Mouse (Mus musculus) embryonic facial prominence, embryonic 14.5 days (tissue): Measurements from ENCODE around the gene Prkce. TPM values are rescaled to one million over a fixed set of nuclear protein-coding genes. Genes with fewer than 3 reads are reported as not detected.

ENCODE experiments used
- ATAC-seq: fragments of 200-750 bp; cut with Nextera tagmentation; 2 replicates; pipeline ENCODE4 v1.8.0; 2017; ENCODE audit warnings: low read depth, moderate number of reproducible peaks, moderate TSS enrichment
- DNase-seq: peaks from one replicate; pipeline ENCODE4 v3.0.0-alpha.2; 2015; ENCODE audit warnings: low spot score
- H3K27ac ChIP-seq: fragments of 300-500 bp; sonication (generic); replicated peaks from 2 replicates; pipeline ENCODE4 v1.5.1; 2014; ENCODE audit warnings: low read depth, mild to moderate bottlenecking, low read length, moderate library complexity
- H3K27me3 ChIP-seq: fragments of 300-500 bp; sonication (generic); replicated peaks from 2 replicates; pipeline ENCODE4 v1.6.1; 2014; ENCODE audit warnings: low read length; ENCODE audit not compliant: control insufficient read depth, insufficient read depth
- H3K36me3 ChIP-seq: fragments of 300-500 bp; sonication (generic); 2 replicates; pipeline ENCODE4 v1.6.1; 2014; ENCODE audit warnings: low read length, mixed read lengths; ENCODE audit not compliant: control insufficient read depth, insufficient read depth
- H3K4me1 ChIP-seq: fragments of 300-500 bp; sonication (generic); 2 replicates; pipeline ENCODE4 v1.6.1; 2014; ENCODE audit warnings: antibody characterized with exemption, low read length; ENCODE audit not compliant: control insufficient read depth, insufficient read depth
- H3K4me2 ChIP-seq: fragments of 300-500 bp; sonication (generic); 2 replicates; pipeline ENCODE4 v1.6.1; 2014; ENCODE audit warnings: low read depth, mild to moderate bottlenecking, low read length, moderate library complexity, mixed read lengths
- H3K4me3 ChIP-seq: fragments of 300-500 bp; sonication (generic); 2 replicates; pipeline ENCODE4 v1.5.1; 2014; ENCODE audit warnings: low read depth, mild to moderate bottlenecking, low read length
- H3K9ac ChIP-seq: fragments of 300-500 bp; sonication (generic); 2 replicates; pipeline ENCODE4 v1.6.1; 2014; ENCODE audit warnings: low read depth, mild to moderate bottlenecking, low read length, moderate library complexity, mixed read lengths
- H3K9me3 ChIP-seq: fragments of 300-500 bp; sonication (generic); 2 replicates; pipeline ENCODE4 v1.6.1; 2016; ENCODE audit warnings: low read length; ENCODE audit not compliant: control insufficient read depth
- WGBS: fragments of 180-500 bp; shearing (Covaris S2); extraction: QIAGEN DNeasy Blood & Tissue Kit; methylation state at CpG from one replicate; pipeline ENCODE4 v1.1.7; 2014; 5-methylcytosine and 5-hydroxymethylcytosine counted together
- polyA plus RNA-seq: library from polyadenylated mRNA; unstranded; fragments of >200 nt; fragmentation: Nextera tagmentation; extraction: Ambion mirVana; gene quantifications from 2 replicates; pipeline ENCODE4 v1.2.1, GENCODE M21; 2014

Gene Prkce
- polyA plus RNA-seq, 1 experiment from 2014 or later: 9.7 TPM

DNA sequence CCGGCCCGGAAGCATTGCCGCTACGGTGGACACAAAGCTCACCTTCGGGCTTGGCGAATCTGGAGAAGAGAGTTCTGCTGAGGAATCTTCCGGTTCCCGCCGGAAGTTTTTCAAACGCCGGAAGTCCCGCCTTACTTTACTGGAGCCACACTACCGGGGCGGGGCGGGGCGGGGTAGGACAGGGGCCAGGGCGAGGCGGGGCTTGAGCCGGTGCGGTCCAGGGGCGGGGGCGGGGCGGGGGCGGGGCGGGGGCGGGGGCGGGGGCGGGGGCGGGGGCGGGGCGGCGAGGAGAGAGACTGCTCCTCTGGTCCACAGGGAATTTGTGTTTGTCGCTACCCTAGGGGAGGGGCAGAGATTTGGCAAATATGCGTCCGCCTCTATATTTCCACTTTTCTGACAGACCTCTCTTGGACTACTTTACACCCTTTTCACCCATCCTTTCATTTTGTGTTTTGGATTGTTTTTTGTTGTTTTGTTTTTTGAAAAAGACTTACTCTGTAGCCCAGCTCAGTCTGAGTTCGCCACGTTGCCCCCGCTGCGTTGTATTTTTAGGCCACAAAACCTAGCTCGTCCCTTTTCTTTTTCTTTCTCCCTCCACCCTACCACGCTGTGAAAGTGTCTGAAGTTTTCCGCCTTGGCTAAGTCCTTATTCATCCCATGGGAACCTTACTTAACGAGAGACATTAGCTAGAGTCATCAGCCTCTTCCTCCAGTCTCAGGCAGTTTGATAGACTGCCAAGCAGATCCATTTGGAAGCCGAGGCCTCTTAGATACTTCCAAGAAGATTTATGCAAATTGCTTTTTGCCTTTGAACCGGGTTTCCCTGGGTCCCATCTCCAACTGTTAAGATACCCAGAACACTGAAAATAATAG lies 22.3 kb upstream of the Prkce start, which contains the start of gene Srbd1:
Gene Srbd1, minus strand, starts transcription at position 97 of the 873 bp plus-strand sequence.
- peaks cover 6% of the 10 kb centered on the region; the same call in 1 of the 2 replicates for H3K36me3 ChIP-seq
- H3K9ac ChIP-seq: peak within 1 kb of the TSS; percentile 77
- H3K27me3 ChIP-seq: no peaks in the 10 kb centered on the region
- peak within 1 kb of the TSS; percentile 63 for H3K4me3 ChIP-seq
- WGBS: 3% methylated on average over 24 of the region's 45 CpGs
- DNase-seq: peak; percentile 96
- ATAC-seq: peak; percentile 96
- H3K4me2 ChIP-seq: peak within 1 kb of the TSS; percentile 93
- no peaks in the 10 kb centered on the region for H3K9me3 ChIP-seq
- peak within 1 kb of the TSS; percentile 29; the same call in 1 of the 2 replicates for H3K27ac ChIP-seq
- peaks cover 9% of the 10 kb centered on the region for H3K4me1 ChIP-seq

DNA sequence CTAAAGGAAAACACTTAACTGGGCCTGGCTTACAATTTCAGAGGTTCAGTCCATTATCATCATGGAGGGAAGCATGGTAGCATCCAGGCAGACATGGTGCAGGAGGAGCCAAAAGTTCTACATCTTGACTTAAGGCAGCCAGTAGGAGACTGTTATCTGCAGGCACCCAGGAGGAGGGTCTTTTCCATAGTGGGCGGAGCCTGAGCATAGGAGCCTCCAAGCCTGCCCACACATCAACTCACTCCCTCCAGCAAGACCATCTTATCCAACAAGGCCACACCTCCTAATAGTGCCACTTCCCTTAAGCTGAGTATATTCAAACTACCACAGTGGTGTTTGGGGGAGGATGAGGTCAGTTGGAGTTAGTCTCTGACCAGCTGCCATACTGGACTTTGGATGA lies 17.9 kb upstream of the Prkce start:
- DNase-seq (no peak), ATAC-seq (no peak)
- no peaks in the 10 kb centered on the region for H3K36me3 ChIP-seq
- H3K4me3 ChIP-seq: no peak overlapping the region
- no peak overlapping the region for H3K27ac ChIP-seq
- no peak overlapping the region for H3K4me2 ChIP-seq
- 100% methylated on average over 1 of the region's 1 CpGs for WGBS
- no peaks in the 10 kb centered on the region for H3K27me3 ChIP-seq
- H3K4me1 ChIP-seq: peaks cover 5% of the 10 kb centered on the region; the same call in 1 of the 2 replicates
- no peaks in the 10 kb centered on the region for H3K9me3 ChIP-seq
- H3K9ac ChIP-seq: no peak overlapping the region

DNA sequence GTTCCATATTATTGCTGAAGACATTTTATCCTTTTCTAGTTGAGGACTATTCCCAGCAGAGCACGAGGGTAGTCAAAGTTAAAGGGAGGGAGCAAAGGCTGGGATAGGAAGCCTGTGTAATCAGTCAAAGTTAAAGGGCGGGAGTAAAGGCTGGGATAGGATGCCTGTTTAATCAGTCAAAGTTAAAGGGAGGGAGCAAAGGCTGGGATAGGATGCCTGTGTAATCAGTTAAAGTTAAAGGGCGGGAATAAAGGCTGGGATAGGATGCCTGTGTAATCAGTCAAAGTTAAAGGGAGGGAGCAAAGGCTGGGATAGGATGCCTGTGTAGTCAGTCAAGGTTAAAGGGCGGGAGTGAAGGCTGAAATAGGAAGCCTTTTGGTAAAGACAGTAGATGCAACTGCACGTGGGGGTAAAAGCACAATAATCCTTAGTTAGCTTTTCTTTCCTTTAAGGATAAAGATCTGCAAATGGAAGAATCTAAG lies 16.7 kb upstream of the Prkce start:
- peak overlapping the region; percentile 35 for H3K4me2 ChIP-seq
- 9% methylated on average over 5 of the region's 5 CpGs for WGBS

DNA sequence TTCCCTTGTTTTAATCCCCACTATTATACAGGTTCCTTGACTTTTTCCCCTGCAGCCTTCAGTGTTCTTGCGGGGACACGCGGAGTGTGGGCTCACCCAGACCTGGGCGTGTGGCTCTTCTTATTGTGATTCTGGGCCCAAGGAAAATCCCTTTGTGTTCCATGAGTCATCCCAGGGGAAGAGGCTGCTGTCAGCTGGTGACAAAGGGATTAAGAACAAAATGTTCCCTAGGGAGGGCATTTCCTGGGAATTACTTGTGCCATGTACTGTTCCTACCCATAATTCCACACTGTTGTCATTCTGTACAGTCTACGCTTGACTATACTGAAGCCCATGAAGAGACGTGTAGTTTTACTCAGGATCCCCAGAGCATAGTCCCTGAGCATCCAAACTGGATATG lies 10.6 kb upstream of the Prkce start:
- no peak overlapping the region for H3K4me3 ChIP-seq
- H3K4me1 ChIP-seq: no peaks in the 10 kb centered on the region
- H3K27ac ChIP-seq: no peak overlapping the region
- no peaks in the 10 kb centered on the region for H3K27me3 ChIP-seq
- ATAC-seq: 0 out of 2 replicates have a peak, but pooled peaks have one; percentile 24
- WGBS: 74% methylated on average over 6 of the region's 6 CpGs
- no peaks in the 10 kb centered on the region for H3K9me3 ChIP-seq
- H3K4me2 ChIP-seq: no peak overlapping the region
- no peak overlapping the region for H3K9ac ChIP-seq
- peak; percentile 29 for DNase-seq
- no peaks in the 10 kb centered on the region for H3K36me3 ChIP-seq

More for the DNA sequence above, 16.7 kb upstream of the Prkce start:
- peak; percentile 96 for DNase-seq
- Histone ChIP-seq H3K4me3 (peak overlapping the region; percentile 10; the same call in 1 of the 2 replicates), H3K27ac (no peak overlapping the region), H3K9ac (no peak overlapping the region), H3K27me3 (no peaks in the 10 kb centered on the region), H3K36me3 (no peaks in the 10 kb centered on the region), H3K4me1 (peaks cover 1% of the 10 kb centered on the region; the same call in 1 of the 2 replicates), H3K9me3 (no peaks in the 10 kb centered on the region)
- peak; percentile 98 for ATAC-seq

DNA sequence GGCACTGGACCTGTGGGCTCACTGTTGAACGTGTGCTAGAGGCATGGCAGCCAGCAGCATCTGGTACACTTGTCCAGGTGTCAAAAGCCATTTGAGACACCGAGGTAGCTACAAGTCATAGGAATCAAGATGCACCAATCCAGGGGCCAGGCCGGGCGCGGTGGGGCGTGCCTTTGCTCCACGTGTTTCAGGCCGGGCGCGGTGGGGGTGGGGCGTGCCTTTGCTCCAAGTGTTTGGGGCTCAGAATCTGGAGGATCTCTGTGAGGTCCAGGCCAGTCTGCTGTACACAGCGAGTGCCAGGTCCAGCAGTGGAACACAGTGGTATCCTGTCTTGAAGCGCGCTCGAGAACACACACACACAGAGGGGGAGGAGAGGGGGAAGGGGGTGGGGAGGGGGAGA lies 4.9 kb upstream of the Prkce start:
- no peaks in the 10 kb centered on the region for H3K4me1 ChIP-seq
- no peak overlapping the region for H3K9ac ChIP-seq
- no peak overlapping the region for H3K4me3 ChIP-seq
- H3K36me3 ChIP-seq: no peaks in the 10 kb centered on the region
- ATAC-seq (no peak), DNase-seq (no peak)
- 37% methylated on average over 15 of the region's 15 CpGs for WGBS
- H3K4me2 ChIP-seq: no peak overlapping the region
- no peaks in the 10 kb centered on the region for H3K9me3 ChIP-seq
- no peaks in the 10 kb centered on the region for H3K27me3 ChIP-seq
- no peak overlapping the region for H3K27ac ChIP-seq

DNA sequence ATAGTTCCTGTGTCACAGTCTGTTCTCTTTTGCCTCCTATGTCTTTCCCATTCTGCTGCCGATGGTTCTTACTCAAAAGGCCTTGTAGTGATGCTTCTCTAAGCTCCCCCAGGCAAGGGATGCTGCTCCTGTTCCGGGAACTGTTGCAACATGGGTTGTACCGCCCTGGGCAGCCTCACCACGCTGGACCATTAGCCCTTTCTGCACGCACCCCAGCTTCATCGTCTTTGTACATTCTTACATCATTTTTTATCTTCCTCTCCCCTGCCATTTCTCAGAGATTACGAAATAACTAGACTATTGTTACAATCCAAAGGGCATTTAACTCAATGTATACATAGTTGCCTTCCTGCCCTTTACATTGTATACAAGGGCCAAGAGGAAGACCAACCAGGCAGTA lies 3.2 kb upstream of the Prkce start:
- Histone ChIP-seq H3K4me3 (no peak overlapping the region), H3K4me2 (no peak overlapping the region), H3K4me1 (peaks cover 13% of the 10 kb centered on the region), H3K9me3 (no peaks in the 10 kb centered on the region), H3K27me3 (no peaks in the 10 kb centered on the region), H3K36me3 (no peaks in the 10 kb centered on the region), H3K9ac (no peak overlapping the region), H3K27ac (no peak overlapping the region)
- ATAC-seq (no peak), DNase-seq (no peak)
- 76% methylated on average over 7 of the region's 7 CpGs for WGBS

DNA sequence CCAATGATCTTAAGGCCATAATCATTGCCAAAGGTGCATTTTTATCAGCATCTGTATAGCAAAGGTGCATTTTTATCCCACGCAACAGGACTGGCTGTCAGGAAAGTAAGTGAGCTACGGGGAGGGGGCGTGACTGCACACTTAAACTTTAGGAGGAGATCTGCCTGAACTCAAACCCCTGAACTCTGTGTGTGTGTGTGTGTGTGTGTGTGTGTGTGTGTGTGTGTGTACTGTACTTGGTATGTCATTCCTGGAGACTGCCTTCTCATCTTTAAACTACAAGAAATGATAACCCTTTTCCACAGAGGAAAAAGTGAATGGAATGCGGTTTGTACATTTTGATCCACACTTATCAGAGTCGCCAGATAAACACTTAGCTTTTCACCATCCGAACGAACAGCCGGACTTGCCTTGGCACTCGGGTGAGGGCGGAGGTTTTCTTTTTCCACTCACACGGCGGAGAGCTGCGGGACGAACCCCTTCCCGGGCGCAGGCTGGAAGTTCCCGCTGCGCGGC lies 1.5 kb upstream of the Prkce start:
- Histone ChIP-seq H3K27ac (peak overlapping the region; percentile 98), H3K4me3 (peak overlapping the region; percentile 79), H3K4me1 (peaks cover 29% of the 10 kb centered on the region), H3K27me3 (no peaks in the 10 kb centered on the region), H3K36me3 (no peaks in the 10 kb centered on the region), H3K9me3 (no peaks in the 10 kb centered on the region), H3K4me2 (peak overlapping the region; percentile 92), H3K9ac (peak overlapping the region; percentile 92)
- peak; percentile 24 for DNase-seq
- ATAC-seq: no peak
- 2% methylated on average over 16 of the region's 19 CpGs for WGBS

DNA sequence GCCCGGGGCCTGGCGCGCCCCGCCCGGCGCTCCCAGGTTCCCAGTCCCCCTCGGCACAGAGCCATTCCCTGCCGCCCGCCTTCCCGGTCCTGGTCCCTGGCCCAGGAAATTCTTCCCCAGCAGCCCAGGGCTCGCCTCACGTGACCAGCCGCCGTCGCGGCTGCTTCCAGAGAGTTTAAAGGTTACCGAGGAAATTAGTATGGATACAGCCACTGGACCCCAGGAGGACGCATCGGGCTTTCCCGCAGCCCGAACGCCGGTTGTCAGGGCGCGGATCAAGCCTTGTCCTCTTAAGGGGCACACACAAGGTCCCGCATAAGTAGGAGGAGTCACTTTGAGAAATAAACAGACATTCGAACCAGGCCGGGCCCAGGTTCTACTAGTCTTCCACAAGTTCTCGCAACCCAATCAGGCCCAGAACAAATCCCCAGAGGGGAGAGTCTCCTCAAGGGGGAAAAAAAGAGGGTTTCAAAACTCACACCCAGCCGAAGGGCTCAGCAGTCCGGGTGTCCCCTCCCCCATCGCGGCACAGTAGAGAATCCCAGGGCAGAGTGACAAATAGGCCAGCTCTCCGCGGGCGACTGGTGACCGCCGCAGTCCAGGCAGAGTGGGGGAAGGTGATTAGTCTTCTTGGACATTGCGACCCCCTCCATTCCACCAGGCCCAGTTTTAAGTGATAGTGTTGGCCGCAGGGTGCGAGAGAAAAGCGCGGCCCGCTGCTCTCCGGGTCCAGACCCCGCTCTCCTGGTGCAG lies 842 bp upstream of the Prkce start:
- WGBS: 0% methylated on average over 33 of the region's 46 CpGs

More for the DNA sequence above, 842 bp upstream of the Prkce start:
- peaks cover 29% of the 10 kb centered on the region for H3K4me1 ChIP-seq
- no peaks in the 10 kb centered on the region for H3K36me3 ChIP-seq
- ATAC-seq: peak; percentile 41
- DNase-seq: peak; percentile 83
- H3K9ac ChIP-seq: peak overlapping the region; percentile 92
- H3K27ac ChIP-seq: peak overlapping the region; percentile 98
- peak overlapping the region; percentile 92 for H3K4me2 ChIP-seq
- H3K9me3 ChIP-seq: no peaks in the 10 kb centered on the region
- no peaks in the 10 kb centered on the region for H3K27me3 ChIP-seq
- peak overlapping the region; percentile 79 for H3K4me3 ChIP-seq
